In the genomic region with DNA sequence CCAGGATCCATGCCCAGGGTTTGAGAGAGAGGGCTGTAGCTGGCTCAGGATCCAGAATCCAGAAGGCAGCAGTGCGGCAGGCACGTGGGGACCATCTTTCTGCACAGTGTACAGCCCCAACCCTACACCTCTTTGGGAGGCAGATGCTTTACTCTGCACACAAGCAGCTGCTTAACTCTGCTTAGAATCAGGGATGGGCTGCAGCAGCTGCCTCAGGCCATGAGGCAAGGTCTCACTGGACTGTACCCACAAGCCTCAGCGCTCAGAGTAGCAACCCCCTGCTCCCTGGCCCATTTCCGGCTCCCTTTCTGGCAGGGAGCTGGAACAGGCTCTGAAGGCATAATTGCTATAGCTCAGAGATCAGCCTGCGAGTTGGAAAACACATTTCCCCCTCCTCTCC, we compare ENCODE assay signal across 8 mouse cellular contexts. TPM values are rescaled to one million over a fixed set of nuclear protein-coding genes. Genes with fewer than 3 reads are reported as not detected.
DNase-seq lines count a peak whose midpoint lies in the region; ATAC-seq and TF ChIP-seq lines count a peak whose summit lies in the region.

No protein-coding gene starts in this region.

- H3K4me1 ChIP-seq in hindbrain, embryonic 10.5 days (replicated peaks), result peaks cover 22% of the 10 kb centered on the region
- no peaks in the 10 kb centered on the region; the same call in 1 of the 2 replicates for H3K4me1 ChIP-seq in midbrain, postnatal 0 days (ENCODE audit: insufficient read depth, low read length)
- H3K4me1 ChIP-seq in liver, embryonic 11.5 days (replicated peaks; ENCODE audit: control insufficient read depth, insufficient read depth, low read length), result no peaks in the 10 kb centered on the region; the same call in 1 of the 2 replicates

- no peak overlapping the region for H3K9ac ChIP-seq in midbrain, postnatal 0 days (replicated peaks; ENCODE audit: low read length, poor library complexity, severe bottlenecking)
- no peak overlapping the region for H3K9ac ChIP-seq in liver, embryonic 11.5 days (ENCODE audit: low read depth, low read length)

- WGBS in hindbrain, embryonic 10.5 days, result 54% methylated on average over 5 of the region's 5 CpGs
- 30% methylated on average over 5 of the region's 5 CpGs for WGBS in midbrain, postnatal 0 days
- 65% methylated on average over 5 of the region's 5 CpGs for WGBS in liver, embryonic 11.5 days

- H3K9me3 ChIP-seq in hindbrain, embryonic 10.5 days, result no peaks in the 10 kb centered on the region
- no peaks in the 10 kb centered on the region for H3K9me3 ChIP-seq in midbrain, postnatal 0 days (ENCODE audit: low read length)
- no peaks in the 10 kb centered on the region for H3K9me3 ChIP-seq in liver, embryonic 11.5 days (ENCODE audit: control insufficient read depth, low read length)

- no peaks in the 10 kb centered on the region for H3K27me3 ChIP-seq in hindbrain, embryonic 10.5 days (ENCODE audit: insufficient read depth, poor library complexity, severe bottlenecking)
- H3K27me3 ChIP-seq in midbrain, postnatal 0 days (ENCODE audit: insufficient read depth, low read length), result no peaks in the 10 kb centered on the region
- H3K27me3 ChIP-seq in liver, embryonic 11.5 days (replicated peaks; ENCODE audit: control insufficient read depth, insufficient read depth, low read length), result no peaks in the 10 kb centered on the region

- H3K36me3 ChIP-seq in hindbrain, embryonic 10.5 days, result no peaks in the 10 kb centered on the region
- no peaks in the 10 kb centered on the region for H3K36me3 ChIP-seq in midbrain, postnatal 0 days (ENCODE audit: insufficient read depth, low read length)
- H3K36me3 ChIP-seq in liver, embryonic 11.5 days (ENCODE audit: control insufficient read depth, insufficient read depth, low read length), result no peaks in the 10 kb centered on the region

- intact Hi-C loops in gastrocnemius, postnatal 14 days (cut with DNase I; ENCODE audit: low total_unique reads), result no loop called here

- H3K4me3 ChIP-seq in hindbrain, embryonic 10.5 days, result no peak overlapping the region
- H3K4me3 ChIP-seq in midbrain, postnatal 0 days (ENCODE audit: low read depth, low read length), result no peak overlapping the region
- no peak overlapping the region for H3K4me3 ChIP-seq in liver, embryonic 11.5 days (ENCODE audit: low read depth, low read length)

- peak; percentile 29 for DNase-seq in gastrocnemius, postnatal 14 days
- DNase-seq in gastrocnemius, adult 18-20 months (ENCODE audit: low spot score), result no peak
- DNase-seq in brain, embryonic 18.5 days (ENCODE audit: low read depth, low spot score), result peak; percentile 16
- DNase-seq in hindbrain, embryonic 10.5 days (ENCODE audit: low spot score), result peak; percentile 37
- peak; percentile 63 for DNase-seq in midbrain, postnatal 0 days (ENCODE audit: low spot score)
- no peak for DNase-seq in thymus, postnatal 36 days
- DNase-seq in liver, embryonic 11.5 days (ENCODE audit: low spot score), result no peak
- DNase-seq in spleen, postnatal 10 days (ENCODE audit: low spot score in 2 of 2), result no peak

- no peak overlapping the region for H3K4me2 ChIP-seq in midbrain, postnatal 0 days (ENCODE audit: low read depth, low read length, poor library complexity, severe bottlenecking)
- H3K4me2 ChIP-seq in liver, embryonic 11.5 days, result no peak overlapping the region

- H3K27ac ChIP-seq in hindbrain, embryonic 10.5 days, result peak overlapping the region; percentile 60
- H3K27ac ChIP-seq in midbrain, postnatal 0 days (ENCODE audit: low read depth, low read length), result peak overlapping the region; percentile 43; the same call in 1 of the 2 replicates
- H3K27ac ChIP-seq in liver, embryonic 11.5 days (ENCODE audit: low read depth, low read length), result no peak overlapping the region

- TF ChIP-seq CTCF in midbrain, postnatal 0 days (IDR thresholded peaks at IDR 0.05), result no peak

- ATAC-seq in midbrain, postnatal 0 days (ENCODE audit: low FRiP score), result peak; percentile 52; the same call in 1 of the 2 replicates
- ATAC-seq in liver, embryonic 11.5 days (replicated peaks; ENCODE audit: low FRiP score), result no peak

RNA-seq across cellular contexts. Expression of gene Ldlrad3, which starts 45.3 kb away (rescaled TPM):
- 1 to 10 TPM; 7.3 to 8.8 TPM for total RNA-seq in gastrocnemius, postnatal 14 days (2021)
- 1 to 10 TPM; 2.9 to 4.9 TPM for total RNA-seq in gastrocnemius, adult 18-20 months (2021)
- 54.4 and 55.9 TPM in 2 replicates for polyA plus RNA-seq in hindbrain, embryonic 10.5 days (2016; fragmentation: Nextera tagmentation; extraction: Ambion mirVana)
- 25.0 and 26.6 TPM in 2 replicates for total RNA-seq in midbrain, postnatal 0 days (2014; rRNA removed)
- polyA plus RNA-seq in midbrain, postnatal 0 days (2015; fragmentation: Nextera tagmentation; extraction: Ambion mirVana), result 17.6 and 18.4 TPM in 2 replicates
- 17.9 TPM in 2 replicates for polyA plus RNA-seq in liver, embryonic 11.5 days (2014; fragmentation: Nextera tagmentation; extraction: Ambion mirVana)

Comparison
In these comparisons a context has a peak if more than half of its experiments do, and no peak if none do; other contexts are left out.
1. DNase-seq: peak in gastrocnemius, postnatal 14 days (single experiment), brain, embryonic 18.5 days (single experiment), hindbrain, embryonic 10.5 days (single experiment) and midbrain, postnatal 0 days (single experiment); none in gastrocnemius, adult 18-20 months (single experiment), thymus, postnatal 36 days (0 of 2), liver, embryonic 11.5 days (single experiment) and spleen, postnatal 10 days (0 of 2).